Mouse (Mus musculus): ENCODE results near the gene Gper1.

Gper1 gene

GRCm38 (mm10) chr5:139423026-139423865 is at the start of gene Gper1:
Gper1 (plus strand) TSS chr5:139423151.
- DNase-seq (ENCODE audit: low spot score in 2 of 2) = no peak

- DNase-seq (ENCODE audit: low spot score in 2 of 2) = no peak
These were observed 49.0 kb upstream of the Gper1 start for GRCm38 (mm10) chr5:139373889-139374444.

GRCm38 (mm10) chr5:139374841-139375240 is 48.1 kb upstream of the Gper1 start:
- DNase-seq (ENCODE audit: low spot score in 2 of 2) = no peak

GRCm38 (mm10) chr5:139377468-139378270 is 45.3 kb upstream of the Gper1 start, which contains the start of gene Gpr146:
Gpr146 (plus strand) TSS chr5:139377697.
- DNase-seq (ENCODE audit: low spot score in 2 of 2) = peak; percentile 78 to 82

DNA sequence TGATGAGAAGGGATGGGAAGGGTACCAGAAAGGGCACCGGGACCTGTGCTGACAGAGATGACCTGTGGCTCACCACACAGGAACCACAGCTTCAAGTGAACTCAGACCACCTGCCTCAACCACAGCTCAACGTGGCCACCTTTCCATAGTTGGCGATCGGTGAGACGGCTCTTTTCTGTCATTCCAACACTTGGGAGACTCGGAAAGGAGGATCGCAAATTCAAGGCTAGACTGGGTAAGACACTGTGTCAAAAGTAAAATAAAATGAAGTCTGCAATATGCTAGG is 44.7 kb upstream of the Gper1 start:
- no peak for DNase-seq (ENCODE audit: low spot score in 2 of 2)

- DNase-seq (ENCODE audit: low spot score in 2 of 2) = peak; percentile 85 to 89
These were observed 43.8 kb upstream of the Gper1 start for GRCm38 (mm10) chr5:139378986-139379629.

- no peak for DNase-seq (ENCODE audit: low spot score in 2 of 2)
These were observed 43.1 kb upstream of the Gper1 start for GRCm38 (mm10) chr5:139379771-139380384.

DNA sequence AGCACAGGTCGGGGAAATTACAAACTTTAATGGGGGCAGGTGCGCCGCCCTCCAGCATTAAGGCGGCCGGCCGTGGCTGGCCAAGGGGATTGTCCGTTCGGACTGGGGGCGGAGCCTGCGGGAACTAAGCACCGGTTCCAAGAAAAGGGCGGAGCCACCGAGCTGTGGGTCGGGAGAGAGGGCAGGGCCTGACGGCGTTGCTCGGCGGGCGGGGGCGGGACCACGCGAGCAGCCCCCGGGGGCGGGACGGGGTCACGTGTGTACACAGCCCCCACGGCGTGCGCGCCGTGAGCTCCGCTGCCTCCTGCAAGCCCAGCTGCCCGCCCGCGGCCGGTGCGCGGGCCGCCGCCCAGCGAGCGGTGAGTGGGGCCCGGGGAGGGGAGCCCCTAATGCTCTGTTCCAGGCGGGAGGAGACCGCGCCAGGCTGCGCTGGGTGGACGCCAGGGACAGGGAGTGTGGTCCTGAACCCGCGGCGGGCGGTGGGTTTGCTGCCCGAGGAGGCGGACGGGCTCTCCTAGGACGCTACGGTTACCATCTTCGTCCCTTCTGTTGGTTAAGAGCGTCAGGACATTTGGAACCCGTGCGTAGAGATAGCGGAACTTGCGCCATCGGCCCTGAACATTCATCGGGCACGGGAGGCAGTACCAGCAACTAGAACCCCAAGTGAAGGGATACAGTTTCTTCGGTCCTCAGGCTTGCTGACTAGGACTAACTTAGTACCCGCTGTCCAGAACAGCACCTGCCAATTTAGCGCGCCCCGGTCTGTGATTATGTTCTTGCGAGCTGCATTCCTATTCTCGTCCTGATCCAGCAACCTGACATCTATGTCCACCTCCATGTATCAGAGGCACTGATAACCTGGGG is 42.3 kb upstream of the Gper1 start:
- DNase-seq (ENCODE audit: low spot score in 2 of 2) = peak; percentile 96 to 97

DNA sequence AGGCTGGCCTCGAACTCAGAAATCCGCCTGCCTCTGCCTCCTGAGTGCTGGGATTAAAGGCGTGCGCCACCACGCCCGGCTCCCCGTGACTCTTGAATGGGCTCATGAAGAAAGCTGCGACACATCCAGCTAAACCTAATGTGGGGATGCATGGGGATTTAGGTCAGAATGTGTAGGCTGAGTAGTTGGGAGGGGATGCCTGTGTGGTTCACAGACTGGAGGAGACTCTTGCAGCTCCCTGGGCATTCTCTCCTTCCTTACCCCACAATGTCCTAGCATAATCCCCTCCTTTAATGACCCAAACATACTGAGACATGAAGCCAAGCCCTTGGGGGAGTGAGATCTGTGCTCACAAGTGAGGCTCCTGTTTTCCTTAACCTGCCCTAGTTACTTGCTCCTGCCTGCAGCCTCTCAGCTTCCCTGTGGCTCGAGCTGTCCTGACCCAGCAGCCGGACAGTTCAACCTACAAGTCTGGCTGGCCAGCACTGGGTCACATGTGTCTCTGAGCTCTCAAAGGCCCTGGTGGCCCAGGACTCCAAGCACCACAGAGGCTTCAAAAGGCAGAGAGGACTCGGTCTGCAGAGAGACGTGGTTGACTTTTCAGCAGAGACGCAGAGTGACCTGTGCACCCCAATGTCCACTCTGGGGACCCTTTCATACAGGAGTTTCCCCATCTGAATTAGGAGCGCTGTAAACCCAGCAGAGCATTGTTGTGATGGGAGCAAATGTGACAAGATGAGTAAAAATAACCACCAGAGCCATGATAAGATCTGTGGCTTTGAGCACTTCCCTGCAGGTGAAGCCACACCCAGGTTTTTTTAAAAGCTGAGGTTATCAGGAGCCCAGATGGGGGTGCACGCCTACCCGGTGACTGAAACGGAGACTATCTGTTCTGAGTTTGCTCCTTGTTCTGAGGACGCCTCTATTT is 41.1 kb upstream of the Gper1 start:
- DNase-seq (ENCODE audit: low spot score in 2 of 2) = peak; percentile 55 to 64

DNA sequence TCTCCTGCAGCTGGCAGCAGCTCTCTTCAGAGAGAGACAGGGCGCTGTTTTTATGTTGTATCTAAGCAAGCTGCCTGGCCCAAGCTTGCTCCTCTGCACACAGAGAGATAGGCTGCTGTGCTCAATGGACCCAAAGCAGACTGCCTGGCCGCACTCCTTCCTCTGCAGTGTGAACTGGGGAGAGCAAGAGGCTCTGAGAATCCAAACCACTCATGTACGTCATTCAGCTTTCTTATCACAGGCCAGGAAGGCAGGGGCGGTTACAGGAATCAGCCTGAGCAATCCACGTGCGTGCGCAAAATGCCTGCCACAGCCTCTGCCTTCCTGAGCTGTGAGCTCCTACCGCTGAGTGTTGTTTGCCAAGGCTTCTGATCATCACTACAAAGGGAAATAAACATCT is 40.2 kb upstream of the Gper1 start:
- peak; percentile 88 to 90 for DNase-seq (ENCODE audit: low spot score in 2 of 2)

DNA sequence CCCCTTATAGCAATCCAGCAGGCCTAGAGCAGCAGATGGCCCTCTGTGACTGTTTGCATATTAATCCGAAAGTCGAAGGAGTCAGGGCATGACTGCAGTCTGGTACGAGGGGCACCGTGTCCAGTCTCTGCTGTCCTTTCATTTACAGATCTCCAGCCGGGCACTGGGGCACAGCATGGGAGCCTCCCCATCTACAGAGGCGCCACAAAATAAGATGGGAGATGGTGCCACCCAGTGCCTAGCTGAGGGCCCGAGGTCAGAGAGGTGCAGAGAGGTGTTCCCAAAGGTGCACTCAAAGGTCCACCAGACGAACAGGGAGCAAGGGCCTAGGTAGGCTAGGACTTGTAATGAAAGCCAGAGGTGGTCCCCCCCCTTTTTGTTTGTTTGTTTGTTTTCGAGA is 39.7 kb upstream of the Gper1 start:
- no peak for DNase-seq (ENCODE audit: low spot score in 2 of 2)

GRCm38 (mm10) chr5:139384531-139384930 is 38.4 kb upstream of the Gper1 start:
- DNase-seq (ENCODE audit: low spot score in 2 of 2) = peak in 1 of 2 experiments; percentile 67

- no peak for DNase-seq (ENCODE audit: low spot score in 2 of 2)
These were observed 36.9 kb upstream of the Gper1 start for GRCm38 (mm10) chr5:139386047-139386446.

DNA sequence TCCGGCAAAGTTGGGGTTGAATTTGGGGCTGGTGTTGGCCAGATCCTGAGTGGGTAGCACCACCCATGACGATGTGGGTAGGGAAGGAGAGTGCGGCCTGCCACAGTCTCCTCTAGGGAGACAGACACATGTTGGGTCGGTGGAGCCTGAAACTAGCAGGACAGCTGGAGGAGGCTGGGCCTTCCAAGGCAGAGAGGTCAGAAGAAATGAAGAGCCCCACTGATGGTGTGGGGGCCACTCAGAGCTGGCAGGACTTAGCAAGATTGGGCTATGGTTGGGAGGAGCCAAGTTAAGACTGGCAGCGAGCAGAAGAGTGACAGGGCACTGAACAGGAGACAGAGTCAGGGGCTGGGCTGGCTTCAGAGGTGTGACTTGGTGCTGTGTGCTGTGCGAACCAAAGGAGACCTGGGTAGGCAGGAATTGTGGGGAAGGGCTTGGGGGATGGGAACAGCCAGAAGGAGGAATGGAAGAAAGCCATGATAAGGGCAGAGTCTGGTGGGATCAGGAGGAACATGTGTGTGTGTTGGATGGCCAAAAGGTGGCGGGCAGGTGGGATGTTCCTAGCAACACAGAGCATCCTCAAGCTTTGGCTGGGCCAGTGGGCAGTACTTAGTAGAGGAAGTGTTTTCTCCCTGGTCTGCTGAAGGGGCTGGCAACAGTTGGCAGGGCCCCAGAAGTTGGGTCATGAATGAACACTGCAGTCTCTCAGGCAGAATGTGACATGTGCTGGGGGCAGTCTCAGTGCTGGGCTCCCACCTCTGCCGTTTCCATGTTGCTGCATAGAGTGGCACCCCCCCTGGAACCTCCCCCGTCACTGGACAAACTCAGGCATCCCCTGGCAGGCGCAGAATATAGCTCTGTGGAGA is 35.4 kb upstream of the Gper1 start:
- DNase-seq (ENCODE audit: low spot score in 2 of 2) = no peak

GRCm38 (mm10) chr5:139388195-139388570 is 34.8 kb upstream of the Gper1 start:
- peak; percentile 65 to 83 for DNase-seq (ENCODE audit: low spot score in 2 of 2)

GRCm38 (mm10) chr5:139388694-139389675 is 34.0 kb upstream of the Gper1 start:
- DNase-seq (ENCODE audit: low spot score in 2 of 2) = no peak

DNA sequence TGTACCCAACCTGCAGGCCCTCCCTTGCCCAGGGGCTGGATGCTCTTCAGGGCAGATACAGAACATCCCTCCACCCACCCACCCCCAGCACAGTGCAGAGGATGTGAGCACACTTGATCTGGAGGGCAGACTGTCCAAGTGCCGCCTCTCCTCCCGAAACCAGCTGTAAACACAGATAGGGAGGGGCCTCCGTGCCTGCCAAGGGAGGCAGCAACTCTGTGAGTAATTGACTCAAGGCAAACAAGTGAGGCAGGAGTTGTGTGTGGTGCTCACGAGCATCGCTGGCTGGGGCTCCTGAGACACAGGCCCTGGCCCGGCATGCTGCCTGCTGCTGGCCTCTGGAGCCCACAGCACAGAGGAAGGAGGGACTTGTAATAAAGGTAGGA is 33.3 kb upstream of the Gper1 start:
- DNase-seq (ENCODE audit: low spot score in 2 of 2) = peak; percentile 81

All from heart, adult 9 months (tissue).